Mouse (Mus musculus) ES-Bruce4 (cell line): ENCODE data around the gene Tnip1.

Source experiments
- CTCF ChIP-seq: IDR thresholded peaks from one replicate; pipeline ENCODE4 v1.8.1; 2011; ENCODE audit warnings: low read depth, low read length
- POLR2A ChIP-seq: IDR thresholded peaks from one replicate; pipeline ENCODE4 v1.8.1; 2011; ENCODE audit warnings: low read length; ENCODE audit not compliant: insufficient read depth

DNA sequence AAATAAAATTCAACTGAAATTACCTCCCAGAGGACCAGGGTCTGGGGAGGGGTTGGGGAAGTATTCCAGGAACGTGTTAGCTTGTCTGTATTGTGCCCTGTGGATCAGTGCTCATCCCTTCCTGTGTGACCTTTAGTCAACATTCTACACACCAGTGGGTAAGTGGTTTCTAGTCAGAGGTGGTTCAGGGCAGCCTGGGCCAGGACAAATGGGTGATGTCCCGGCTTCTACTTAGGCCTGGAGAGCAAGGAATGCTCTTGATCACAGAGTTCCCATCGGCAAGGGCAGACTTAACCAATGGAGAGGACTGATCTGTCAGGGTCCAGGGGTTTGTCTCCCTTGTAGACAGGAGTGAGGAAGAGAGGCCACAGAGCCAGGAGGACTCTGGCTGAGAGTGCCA, 40.2 kb downstream of the Tnip1 start:
- TF ChIP-seq CTCF (no peak), POLR2A (no peak)
